Mouse (Mus musculus) urinary bladder, postnatal 25 days (tissue): Measurements from ENCODE around the gene Lamb3.

Experiments used
- DNase-seq: peaks from one replicate; pipeline ENCODE4 v3.0.0; 2022; ENCODE audit warnings: low spot score

The Lamb3 gene

GRCm38 (mm10) chr1:193201383-193201778 lies 6.1 kb upstream of the Lamb3 start, which contains the start of gene Traf3ip3:
TSS of gene Traf3ip3 (minus strand) at chr1:193201703.
- DNase-seq: no peak

- no peak for DNase-seq
These were observed 3.7 kb upstream of the Lamb3 start for GRCm38 (mm10) chr1:193203821-193204220.

GRCm38 (mm10) chr1:193205431-193205830 lies 2.1 kb upstream of the Lamb3 start:
- no peak for DNase-seq

- DNase-seq: peak; percentile 42
These were observed 679 bp downstream of the Lamb3 start for GRCm38 (mm10) chr1:193208178-193208577.

GRCm38 (mm10) chr1:193211371-193211770 lies 3.9 kb downstream of the Lamb3 start:
- no peak for DNase-seq

GRCm38 (mm10) chr1:193214053-193214452 lies 6.6 kb downstream of the Lamb3 start:
- DNase-seq: no peak

GRCm38 (mm10) chr1:193216000-193216399 lies 8.5 kb downstream of the Lamb3 start:
- no peak for DNase-seq

GRCm38 (mm10) chr1:193220408-193220807 lies 12.9 kb downstream of the Lamb3 start:
- no peak for DNase-seq

GRCm38 (mm10) chr1:193225531-193225930 lies 18.0 kb downstream of the Lamb3 start:
- no peak for DNase-seq

- DNase-seq: no peak
These were observed 18.6 kb downstream of the Lamb3 start for GRCm38 (mm10) chr1:193226114-193226513.

- DNase-seq: no peak
These were observed 19.4 kb downstream of the Lamb3 start for GRCm38 (mm10) chr1:193226724-193227522.

GRCm38 (mm10) chr1:193227537-193227936 lies 20.0 kb downstream of the Lamb3 start:
- no peak for DNase-seq

- DNase-seq: no peak
These were observed 22.1 kb downstream of the Lamb3 start for GRCm38 (mm10) chr1:193229570-193229969.

- no peak for DNase-seq
These were observed 23.0 kb downstream of the Lamb3 start for GRCm38 (mm10) chr1:193230531-193230930.

GRCm38 (mm10) chr1:193230935-193231334 lies 23.4 kb downstream of the Lamb3 start:
- no peak for DNase-seq

GRCm38 (mm10) chr1:193232732-193233131 lies 25.2 kb downstream of the Lamb3 start:
- no peak for DNase-seq

- no peak for DNase-seq
These were observed 26.7 kb downstream of the Lamb3 start for GRCm38 (mm10) chr1:193234130-193234645.

- DNase-seq: no peak
These were observed 27.4 kb downstream of the Lamb3 start for GRCm38 (mm10) chr1:193234930-193235329.

GRCm38 (mm10) chr1:193238426-193238825 lies 30.9 kb downstream of the Lamb3 start:
- DNase-seq: no peak

- no peak for DNase-seq
These were observed 33.9 kb downstream of the Lamb3 start for GRCm38 (mm10) chr1:193241436-193241835.

GRCm38 (mm10) chr1:193242238-193242637 lies 34.7 kb downstream of the Lamb3 start:
- peak; percentile 67 for DNase-seq

- DNase-seq: no peak
These were observed 35.4 kb downstream of the Lamb3 start for GRCm38 (mm10) chr1:193242863-193243262.

- DNase-seq: no peak
These were observed 36.2 kb downstream of the Lamb3 start for GRCm38 (mm10) chr1:193243571-193244193.
